Mouse (Mus musculus) intestine, postnatal 0 days (tissue): ENCODE measurements around the gene Fkbp7. TPM values are rescaled to one million over a fixed set of nuclear protein-coding genes. Genes with fewer than 3 reads are reported as not detected.
A peak's percentile ranks its signal among the peaks of the same experiment; 100 is the strongest.

Experiments used
- ATAC-seq: fragments of 200-750 bp; cut with Nextera tagmentation; 2 replicates; pipeline ENCODE4 v1.8.0; 2017; ENCODE audit warnings: mild to moderate bottlenecking, moderate TSS enrichment, moderate library complexity
- H3K27ac ChIP-seq: fragments of 300-500 bp; sonication (generic); 2 replicates; pipeline ENCODE4 v1.5.1; 2014; ENCODE audit warnings: mild to moderate bottlenecking, low read depth, low read length, moderate library complexity
- H3K27me3 ChIP-seq: fragments of 300-500 bp; sonication (generic); replicated peaks from 2 replicates; pipeline ENCODE4 v1.6.1; 2014; ENCODE audit warnings: low read length, mixed read lengths; ENCODE audit not compliant: control insufficient read depth, insufficient read depth
- H3K36me3 ChIP-seq: fragments of 300-500 bp; sonication (generic); 2 replicates; pipeline ENCODE4 v1.6.1; 2014; ENCODE audit warnings: mild to moderate bottlenecking, moderate library complexity; ENCODE audit not compliant: control insufficient read depth, insufficient read depth
- H3K4me1 ChIP-seq: fragments of 300-500 bp; sonication (generic); replicated peaks from 2 replicates; pipeline ENCODE4 v1.6.1; 2014; ENCODE audit warnings: antibody characterized with exemption, low read length, mixed read lengths; ENCODE audit not compliant: control insufficient read depth, insufficient read depth
- H3K4me2 ChIP-seq: fragments of 300-500 bp; sonication (generic); replicated peaks from 2 replicates; pipeline ENCODE4 v1.6.1; 2014; ENCODE audit warnings: low read depth, mild to moderate bottlenecking, moderate library complexity
- H3K4me3 ChIP-seq: fragments of 300-500 bp; sonication (generic); 2 replicates; pipeline ENCODE4 v1.5.1; 2014; ENCODE audit warnings: low read depth, low read length
- H3K9ac ChIP-seq: fragments of 300-500 bp; sonication (generic); 2 replicates; pipeline ENCODE4 v1.6.1; 2014; ENCODE audit warnings: mild to moderate bottlenecking, low read depth, low read length
- H3K9me3 ChIP-seq: fragments of 300-500 bp; sonication (generic); 2 replicates; pipeline ENCODE4 v1.6.1; 2016; ENCODE audit warnings: mixed run types; ENCODE audit not compliant: control insufficient read depth
- CTCF ChIP-seq: sonication (generic); IDR thresholded peaks from 2 replicates; pipeline ENCODE4 v1.5.1; 2016; ENCODE audit warnings: low read depth, mild to moderate bottlenecking, control low read depth, antibody characterized with exemption, moderate library complexity
- WGBS: fragments of 180-500 bp; shearing (Covaris S2); extraction: QIAGEN DNeasy Blood & Tissue Kit; methylation state at CpG from one replicate; pipeline ENCODE4 v1.1.7; 2014; 5-methylcytosine and 5-hydroxymethylcytosine counted together
- polyA plus RNA-seq: library from polyadenylated mRNA; unstranded; fragments of >200 nt; fragmentation: Nextera tagmentation; extraction: Ambion mirVana; gene quantifications from 2 replicates; pipeline ENCODE4 v1.2.1, GENCODE M21; 2015

Fkbp7 gene
- 30.0 and 30.8 TPM in 2 replicates for polyA plus RNA-seq

DNA sequence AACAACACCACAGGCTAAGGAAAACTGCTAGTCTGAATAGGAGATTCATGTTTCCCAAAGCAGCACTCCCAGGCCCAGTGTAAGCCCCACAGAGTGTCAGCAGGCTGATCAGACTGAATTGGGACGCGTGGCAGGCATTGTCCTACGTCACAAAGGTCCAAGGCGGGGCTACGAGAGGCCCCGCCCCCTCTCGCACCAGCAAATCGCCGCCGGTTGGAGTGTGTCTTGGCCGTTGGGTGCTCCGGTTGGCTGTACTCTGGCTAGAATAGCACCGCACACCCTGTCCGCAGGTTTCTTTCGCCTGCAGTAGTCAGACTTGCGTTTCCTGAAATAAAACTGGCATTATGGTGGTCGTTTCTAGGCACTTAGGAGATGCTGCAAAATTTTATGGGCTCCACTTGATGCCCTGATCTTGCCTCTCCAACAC, at the start of gene Fkbp7:
Fkbp7 (minus strand) TSS at position 151 of the 427 bp plus-strand sequence.
- Histone ChIP-seq H3K27ac (peak within 1 kb of the TSS; percentile 83), H3K9ac (peak within 1 kb of the TSS; percentile 68), H3K4me1 (0 out of 2 replicates have a peak, but pooled peaks cover 3% of the 10 kb centered on the region), H3K4me3 (peak within 1 kb of the TSS; percentile 54), H3K9me3 (no peaks in the 10 kb centered on the region), H3K36me3 (no peaks in the 10 kb centered on the region), H3K27me3 (no peaks in the 10 kb centered on the region), H3K4me2 (peak within 1 kb of the TSS; percentile 76)
- peak; percentile 5; the same call in 1 of the 2 replicates for TF ChIP-seq CTCF
- ATAC-seq = peak; percentile 84
- under 1% methylated on average over 17 of the region's 17 CpGs for WGBS

- no peak overlapping the region for H3K4me2 ChIP-seq
- H3K27me3 ChIP-seq = no peaks in the 10 kb centered on the region
- 96% methylated on average over 14 of the region's 14 CpGs for WGBS
- H3K4me1 ChIP-seq = no peaks in the 10 kb centered on the region
- H3K4me3 ChIP-seq = no peak overlapping the region
- H3K27ac ChIP-seq = no peak overlapping the region
- H3K9me3 ChIP-seq = 0 out of 2 replicates have a peak, but pooled peaks cover 4% of the 10 kb centered on the region
- H3K36me3 ChIP-seq = no peaks in the 10 kb centered on the region
- no peak overlapping the region for H3K9ac ChIP-seq
- no peak for TF ChIP-seq CTCF
- ATAC-seq = no peak
Observed at GRCm38 (mm10) chr2:76719650-76720049, 46.7 kb upstream of the Fkbp7 start.

DNA sequence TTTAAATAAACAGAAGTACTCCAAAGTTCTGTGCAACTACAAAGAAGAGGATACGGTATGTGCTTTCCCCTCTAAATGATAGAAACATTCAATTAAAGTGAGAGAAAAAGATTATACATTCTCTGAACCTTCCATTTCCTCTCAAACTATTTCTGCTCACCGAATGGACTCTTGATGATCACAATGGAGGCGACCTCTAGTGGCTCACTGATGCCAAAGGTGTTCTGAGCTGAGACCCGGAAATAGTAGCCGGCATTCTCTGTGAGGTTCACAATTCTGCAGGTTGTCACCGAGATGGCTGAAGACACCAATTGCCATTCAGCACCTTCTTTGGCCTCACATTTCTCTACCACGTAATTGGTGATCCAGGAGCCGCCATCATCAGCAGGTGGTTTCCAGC, 42.1 kb upstream of the Fkbp7 start:
- ATAC-seq = no peak
- H3K27ac ChIP-seq = no peak overlapping the region
- 60% methylated on average over 8 of the region's 8 CpGs for WGBS
- no peaks in the 10 kb centered on the region for H3K36me3 ChIP-seq
- no peak overlapping the region for H3K4me2 ChIP-seq
- H3K9me3 ChIP-seq = 0 out of 2 replicates have a peak, but pooled peaks cover 15% of the 10 kb centered on the region
- no peak overlapping the region for H3K4me3 ChIP-seq
- H3K9ac ChIP-seq = no peak overlapping the region
- no peaks in the 10 kb centered on the region for H3K27me3 ChIP-seq
- peak; percentile 51 for TF ChIP-seq CTCF
- no peaks in the 10 kb centered on the region for H3K4me1 ChIP-seq

DNA sequence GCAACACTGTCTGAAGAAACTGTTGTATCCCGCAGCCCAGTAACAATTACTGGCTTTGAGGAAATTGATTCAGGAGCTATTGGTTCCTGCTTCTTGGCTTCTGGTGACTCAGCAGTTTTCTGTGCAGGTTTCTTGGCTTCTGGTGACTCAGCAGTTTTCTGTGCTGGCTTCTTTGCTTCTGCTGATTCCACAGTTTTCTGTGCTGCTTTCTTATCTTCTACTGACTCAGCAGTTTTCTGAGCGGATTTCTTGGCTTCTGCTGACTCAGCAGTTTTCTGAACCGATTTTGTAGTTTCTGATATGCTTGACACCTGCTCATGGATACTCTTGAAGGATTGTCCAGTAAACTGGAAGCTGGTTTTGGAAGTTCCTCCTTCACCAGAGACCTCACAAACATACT, 35.6 kb upstream of the Fkbp7 start:
- Histone ChIP-seq H3K9me3 (0 out of 2 replicates have a peak, but pooled peaks cover 11% of the 10 kb centered on the region), H3K27me3 (no peaks in the 10 kb centered on the region), H3K9ac (no peak overlapping the region), H3K4me3 (no peak overlapping the region), H3K4me1 (no peaks in the 10 kb centered on the region), H3K27ac (no peak overlapping the region), H3K36me3 (no peaks in the 10 kb centered on the region), H3K4me2 (no peak overlapping the region)
- WGBS = 87% methylated on average over 3 of the region's 3 CpGs
- no peak for TF ChIP-seq CTCF
- ATAC-seq = no peak

GRCm38 (mm10) chr2:76705655-76706054, 32.7 kb upstream of the Fkbp7 start:
- H3K27ac ChIP-seq = no peak overlapping the region
- no peaks in the 10 kb centered on the region for H3K36me3 ChIP-seq
- H3K4me2 ChIP-seq = no peak overlapping the region
- ATAC-seq = no peak
- H3K4me1 ChIP-seq = no peaks in the 10 kb centered on the region
- no peak overlapping the region for H3K9ac ChIP-seq
- no peak overlapping the region for H3K4me3 ChIP-seq
- 90% methylated on average over 13 of the region's 13 CpGs for WGBS
- H3K27me3 ChIP-seq = no peaks in the 10 kb centered on the region
- TF ChIP-seq CTCF = no peak
- 0 out of 2 replicates have a peak, but pooled peaks cover 2% of the 10 kb centered on the region for H3K9me3 ChIP-seq

GRCm38 (mm10) chr2:76702751-76703150, 29.8 kb upstream of the Fkbp7 start:
- H3K9ac ChIP-seq = no peak overlapping the region
- no peak overlapping the region for H3K4me3 ChIP-seq
- no peaks in the 10 kb centered on the region for H3K9me3 ChIP-seq
- no peak for ATAC-seq
- no peaks in the 10 kb centered on the region for H3K36me3 ChIP-seq
- WGBS = 82% methylated on average over 5 of the region's 5 CpGs
- no peak for TF ChIP-seq CTCF
- H3K4me1 ChIP-seq = no peaks in the 10 kb centered on the region
- no peak overlapping the region for H3K27ac ChIP-seq
- no peak overlapping the region for H3K4me2 ChIP-seq
- no peaks in the 10 kb centered on the region for H3K27me3 ChIP-seq
